Mouse (Mus musculus): ENCODE results near the gene 2210408I21Rik. TPM values are rescaled to one million over a fixed set of nuclear protein-coding genes. Genes with fewer than 3 reads are reported as not detected.

The 2210408I21Rik gene
- polyA plus RNA-seq, 1 experiment from 2014 or later, result 10.0 TPM

DNA sequence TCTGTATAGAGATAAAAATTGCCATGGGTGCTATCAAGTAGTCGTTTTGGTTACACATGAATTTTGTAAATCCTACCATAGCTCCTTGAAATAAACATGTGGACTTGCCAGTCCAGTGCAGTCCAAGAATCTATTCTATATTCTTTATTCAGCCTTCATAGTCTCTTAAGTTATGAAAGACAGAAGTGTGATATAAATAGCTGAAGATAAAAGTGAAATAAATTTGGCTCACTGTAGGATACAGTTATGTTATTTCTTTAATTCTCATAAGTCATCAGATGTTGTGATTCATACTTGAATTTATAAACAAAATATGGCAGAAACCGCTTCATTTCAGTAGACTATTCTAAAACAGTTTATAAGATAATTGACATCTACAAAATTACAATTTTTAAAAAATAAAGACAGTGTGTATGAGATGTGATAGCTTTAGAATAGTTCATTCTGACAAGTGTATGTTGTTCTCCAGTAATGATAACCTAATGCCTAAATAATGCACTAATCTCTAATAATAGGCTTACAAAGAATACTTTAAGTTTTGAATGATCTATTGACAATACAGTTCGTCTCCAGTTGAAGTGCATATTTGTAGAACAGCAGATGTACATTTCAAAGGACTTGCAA is 127.5 kb downstream of the 2210408I21Rik start:
- no peak overlapping the region for H3K9ac ChIP-seq (ENCODE audit: low read length)
- H3K27ac ChIP-seq (replicated peaks; ENCODE audit: low read depth, low read length), result no peak overlapping the region
- H3K4me1 ChIP-seq (ENCODE audit: control insufficient read depth, insufficient read depth, low read length), result no peaks in the 10 kb centered on the region
- ATAC-seq (ENCODE audit: insufficient number of reproducible peaks, low FRiP score, low TSS enrichment, low read depth), result no peak; the same call in 1 of the 2 replicates
- no peaks in the 10 kb centered on the region for H3K9me3 ChIP-seq (ENCODE audit: control insufficient read depth, low read length)
- H3K27me3 ChIP-seq (ENCODE audit: control insufficient read depth, insufficient read depth, low read length), result no peaks in the 10 kb centered on the region
- no peak for DNase-seq (ENCODE audit: low spot score)
- no peak overlapping the region for H3K4me3 ChIP-seq (ENCODE audit: low read depth, low read length)
- no peaks in the 10 kb centered on the region for H3K36me3 ChIP-seq (ENCODE audit: control insufficient read depth, insufficient read depth, low read length)
- H3K4me2 ChIP-seq (ENCODE audit: low read depth, severe bottlenecking), result no peak overlapping the region
- WGBS, result 57% methylated on average over 3 of the region's 3 CpGs

GRCm38 (mm10) chr13:77263400-77264179 is 128.2 kb downstream of the 2210408I21Rik start:
- Histone ChIP-seq H3K4me3 (ENCODE audit: low read depth, low read length) (no peak overlapping the region), H3K4me2 (ENCODE audit: low read depth, severe bottlenecking) (no peak overlapping the region), H3K27me3 (ENCODE audit: control insufficient read depth, insufficient read depth, low read length) (no peaks in the 10 kb centered on the region), H3K9me3 (ENCODE audit: control insufficient read depth, low read length) (no peaks in the 10 kb centered on the region), H3K4me1 (ENCODE audit: control insufficient read depth, insufficient read depth, low read length) (no peaks in the 10 kb centered on the region), H3K9ac (ENCODE audit: low read length) (no peak overlapping the region), H3K36me3 (ENCODE audit: control insufficient read depth, insufficient read depth, low read length) (no peaks in the 10 kb centered on the region), H3K27ac (replicated peaks; ENCODE audit: low read depth, low read length) (no peak overlapping the region)
- peak; percentile 85 for ATAC-seq (ENCODE audit: insufficient number of reproducible peaks, low FRiP score, low TSS enrichment, low read depth)
- peak; percentile 67 for DNase-seq (ENCODE audit: low spot score)
- WGBS, result 7% methylated on average over 7 of the region's 7 CpGs

DNA sequence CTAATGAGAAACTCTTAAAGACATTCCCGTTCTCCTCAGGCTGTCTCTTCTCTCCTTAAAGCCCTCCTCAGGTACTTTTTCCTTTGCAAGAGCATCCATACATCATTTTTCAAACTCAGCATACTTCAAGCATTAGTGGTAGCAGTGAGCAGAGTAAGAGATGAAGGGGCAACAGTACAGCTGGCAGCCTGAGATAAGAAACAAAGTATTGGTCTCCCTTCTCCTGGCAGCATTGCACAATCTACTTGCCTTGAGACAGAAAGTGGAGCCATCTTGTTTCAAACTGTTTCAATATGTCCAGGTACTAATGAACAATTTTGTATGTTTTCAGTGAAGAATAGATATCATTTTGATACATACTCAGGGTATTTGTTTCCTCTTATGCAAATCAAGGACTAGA is 129.1 kb downstream of the 2210408I21Rik start:
- Histone ChIP-seq H3K27me3 (ENCODE audit: control insufficient read depth, insufficient read depth, low read length) (no peaks in the 10 kb centered on the region), H3K4me1 (ENCODE audit: control insufficient read depth, insufficient read depth, low read length) (no peaks in the 10 kb centered on the region), H3K4me2 (ENCODE audit: low read depth, severe bottlenecking) (no peak overlapping the region), H3K36me3 (ENCODE audit: control insufficient read depth, insufficient read depth, low read length) (no peaks in the 10 kb centered on the region), H3K27ac (replicated peaks; ENCODE audit: low read depth, low read length) (no peak overlapping the region), H3K4me3 (ENCODE audit: low read depth, low read length) (no peak overlapping the region), H3K9ac (ENCODE audit: low read length) (no peak overlapping the region), H3K9me3 (ENCODE audit: control insufficient read depth, low read length) (no peaks in the 10 kb centered on the region)
- WGBS, result 16% methylated on average over 1 of the region's 1 CpGs
- no peak for DNase-seq (ENCODE audit: low spot score)
- ATAC-seq (ENCODE audit: insufficient number of reproducible peaks, low FRiP score, low TSS enrichment, low read depth), result no peak

GRCm38 (mm10) chr13:77275172-77275747 is 139.9 kb downstream of the 2210408I21Rik start:
- Histone ChIP-seq H3K4me2 (ENCODE audit: low read depth, severe bottlenecking) (no peak overlapping the region), H3K36me3 (ENCODE audit: control insufficient read depth, insufficient read depth, low read length) (no peaks in the 10 kb centered on the region), H3K9ac (ENCODE audit: low read length) (no peak overlapping the region), H3K27ac (replicated peaks; ENCODE audit: low read depth, low read length) (no peak overlapping the region), H3K27me3 (ENCODE audit: control insufficient read depth, insufficient read depth, low read length) (no peaks in the 10 kb centered on the region), H3K4me1 (ENCODE audit: control insufficient read depth, insufficient read depth, low read length) (no peaks in the 10 kb centered on the region), H3K4me3 (ENCODE audit: low read depth, low read length) (no peak overlapping the region), H3K9me3 (ENCODE audit: control insufficient read depth, low read length) (no peaks in the 10 kb centered on the region)
- 84% methylated on average over 3 of the region's 3 CpGs for WGBS
- ATAC-seq (ENCODE audit: insufficient number of reproducible peaks, low FRiP score, low TSS enrichment, low read depth) (no peak), DNase-seq (ENCODE audit: low spot score) (no peak)

DNA sequence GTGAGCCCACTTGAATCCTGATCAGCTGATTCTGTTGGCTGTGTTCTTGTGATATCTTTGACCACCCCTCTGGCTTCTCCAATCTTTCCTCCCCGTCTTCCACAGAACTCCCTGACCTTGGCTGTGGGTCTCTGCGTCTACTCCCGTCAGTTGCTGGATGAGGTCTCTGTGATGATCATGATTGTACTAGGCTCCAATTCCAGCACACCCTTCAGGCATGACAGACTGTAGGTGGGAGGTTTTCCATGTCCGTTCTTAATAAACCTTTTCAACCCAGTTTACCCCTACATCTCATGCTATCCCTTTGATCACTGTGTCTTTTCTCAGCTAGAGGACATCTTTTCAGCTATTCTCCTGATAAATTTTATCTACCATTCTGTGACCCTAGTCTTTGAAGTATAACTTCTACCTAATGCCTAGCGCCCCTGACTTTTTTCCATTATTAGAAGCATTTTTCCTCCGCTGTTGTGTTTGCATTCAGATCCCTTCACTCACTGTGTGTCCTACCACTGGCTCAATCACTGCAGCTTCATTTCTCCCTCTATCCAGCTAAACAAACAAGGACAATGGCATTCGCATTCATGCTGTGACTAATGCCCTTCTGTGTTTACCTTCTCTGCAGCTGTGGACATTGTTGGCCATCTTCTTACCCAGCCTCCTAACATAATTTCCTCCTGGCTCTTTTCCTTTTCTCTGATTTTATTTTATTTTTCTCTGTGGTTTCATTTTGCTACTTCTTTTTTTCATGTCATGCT is 143.5 kb downstream of the 2210408I21Rik start:
- Histone ChIP-seq H3K4me2 (ENCODE audit: low read depth, severe bottlenecking) (no peak overlapping the region), H3K27ac (replicated peaks; ENCODE audit: low read depth, low read length) (no peak overlapping the region), H3K4me1 (ENCODE audit: control insufficient read depth, insufficient read depth, low read length) (no peaks in the 10 kb centered on the region), H3K4me3 (ENCODE audit: low read depth, low read length) (no peak overlapping the region), H3K36me3 (ENCODE audit: control insufficient read depth, insufficient read depth, low read length) (no peaks in the 10 kb centered on the region), H3K27me3 (ENCODE audit: control insufficient read depth, insufficient read depth, low read length) (no peaks in the 10 kb centered on the region), H3K9ac (ENCODE audit: low read length) (no peak overlapping the region), H3K9me3 (ENCODE audit: control insufficient read depth, low read length) (no peaks in the 10 kb centered on the region)
- DNase-seq (ENCODE audit: low spot score) (no peak), ATAC-seq (ENCODE audit: insufficient number of reproducible peaks, low FRiP score, low TSS enrichment, low read depth) (no peak)
- WGBS, result 90% methylated on average over 7 of the region's 7 CpGs

- Histone ChIP-seq H3K36me3 (ENCODE audit: control insufficient read depth, insufficient read depth, low read length) (no peaks in the 10 kb centered on the region), H3K27ac (replicated peaks; ENCODE audit: low read depth, low read length) (no peak overlapping the region), H3K4me3 (ENCODE audit: low read depth, low read length) (no peak overlapping the region), H3K4me2 (ENCODE audit: low read depth, severe bottlenecking) (no peak overlapping the region), H3K9ac (ENCODE audit: low read length) (no peak overlapping the region), H3K27me3 (ENCODE audit: control insufficient read depth, insufficient read depth, low read length) (no peaks in the 10 kb centered on the region), H3K4me1 (ENCODE audit: control insufficient read depth, insufficient read depth, low read length) (no peaks in the 10 kb centered on the region), H3K9me3 (ENCODE audit: control insufficient read depth, low read length) (no peaks in the 10 kb centered on the region)
- no peak for ATAC-seq (ENCODE audit: insufficient number of reproducible peaks, low FRiP score, low TSS enrichment, low read depth)
- DNase-seq (ENCODE audit: low spot score), result no peak
- WGBS, result 86% methylated on average over 3 of the region's 3 CpGs
Measured at GRCm38 (mm10) chr13:77295519-77295918, 160.2 kb downstream of the 2210408I21Rik start.

DNA sequence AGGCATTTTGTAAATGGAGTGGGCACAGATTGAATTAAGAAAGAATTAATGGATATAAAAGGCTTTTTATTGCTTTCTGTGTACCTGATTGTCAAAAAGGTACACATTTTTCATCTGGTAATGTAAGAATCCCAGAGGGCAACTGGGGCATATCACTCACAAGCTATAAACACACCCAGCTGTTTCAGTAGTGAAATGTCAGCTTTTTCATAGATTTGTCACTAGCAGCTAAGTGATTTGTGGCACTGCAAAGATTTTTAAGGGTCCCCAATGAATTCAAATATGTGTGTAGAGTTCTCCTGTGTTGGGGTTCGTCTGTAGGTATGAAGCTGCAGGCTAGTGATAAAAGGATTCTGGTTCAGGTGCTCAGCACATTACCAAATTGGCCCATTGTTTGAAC is 188.8 kb downstream of the 2210408I21Rik start:
- Histone ChIP-seq H3K4me1 (ENCODE audit: control insufficient read depth, insufficient read depth, low read length) (0 out of 2 replicates have a peak, but pooled peaks cover 2% of the 10 kb centered on the region), H3K9me3 (ENCODE audit: control insufficient read depth, low read length) (no peaks in the 10 kb centered on the region), H3K27ac (replicated peaks; ENCODE audit: low read depth, low read length) (no peak overlapping the region), H3K4me3 (ENCODE audit: low read depth, low read length) (no peak overlapping the region), H3K4me2 (ENCODE audit: low read depth, severe bottlenecking) (no peak overlapping the region), H3K27me3 (ENCODE audit: control insufficient read depth, insufficient read depth, low read length) (no peaks in the 10 kb centered on the region), H3K36me3 (ENCODE audit: control insufficient read depth, insufficient read depth, low read length) (no peaks in the 10 kb centered on the region), H3K9ac (ENCODE audit: low read length) (no peak overlapping the region)
- ATAC-seq (ENCODE audit: insufficient number of reproducible peaks, low FRiP score, low TSS enrichment, low read depth) (0 out of 2 replicates have a peak, but pooled peaks have one; percentile 44), DNase-seq (ENCODE audit: low spot score) (no peak)
- 23% methylated on average over 1 of the region's 1 CpGs for WGBS

All from limb, embryonic 11.5 days (tissue).